Mouse (Mus musculus) thymus, postnatal 10 days (tissue): ENCODE results near the gene Zranb3.
A peak's percentile ranks its signal among the peaks of the same experiment; 100 is the strongest.
"Not testable (repeated sequence)": the region's sequence is repeated elsewhere in the genome, so short reads cannot be mapped to it uniquely, and the experiment has no call there.

Source experiments
- DNase-seq, 2 experiments: peaks; one replicate each; pipeline ENCODE4 v3.0.0; 2021; ENCODE audit warnings: low spot score in 2 of 2

The Zranb3 gene

GRCm38 (mm10) chr1:128102641-128103461 is at the start of gene Zranb3, which contains the start of gene R3hdm1:
Gene Zranb3, minus strand, starts transcription at chr1:128103047.
Gene R3hdm1, plus strand, starts transcription at chr1:128103301.
- DNase-seq: peak; percentile 96 to 99

GRCm38 (mm10) chr1:128141737-128142136 is 38.9 kb upstream of the Zranb3 start:
- no peak for DNase-seq

GRCm38 (mm10) chr1:128141039-128141438 is 38.2 kb upstream of the Zranb3 start:
- DNase-seq: peak in 1 of 2 experiments; percentile 11

GRCm38 (mm10) chr1:128136222-128136621 is 33.4 kb upstream of the Zranb3 start:
- not testable (repeated sequence) for DNase-seq

- DNase-seq: no peak
Measured at GRCm38 (mm10) chr1:128120913-128121627, 18.2 kb upstream of the Zranb3 start.

- no peak for DNase-seq
Measured at GRCm38 (mm10) chr1:128103520-128104088, 757 bp upstream of the Zranb3 start.

GRCm38 (mm10) chr1:128102251-128102640 is 601 bp downstream of the Zranb3 start:
- peak; percentile 50 to 60 for DNase-seq

GRCm38 (mm10) chr1:128098309-128098708 is 4.5 kb downstream of the Zranb3 start:
- no peak for DNase-seq

GRCm38 (mm10) chr1:128094686-128095085 is 8.2 kb downstream of the Zranb3 start:
- DNase-seq: no peak

GRCm38 (mm10) chr1:128082800-128083199 is 20.0 kb downstream of the Zranb3 start:
- no peak for DNase-seq

GRCm38 (mm10) chr1:128081873-128082272 is 21.0 kb downstream of the Zranb3 start:
- DNase-seq: no peak

GRCm38 (mm10) chr1:128080936-128081696 is 21.7 kb downstream of the Zranb3 start:
- DNase-seq: no peak

- no peak for DNase-seq
Measured at GRCm38 (mm10) chr1:128078646-128079045, 24.2 kb downstream of the Zranb3 start.

- DNase-seq: no peak
Measured at GRCm38 (mm10) chr1:128077788-128078187, 25.1 kb downstream of the Zranb3 start.

GRCm38 (mm10) chr1:128076791-128077479 is 25.9 kb downstream of the Zranb3 start:
- no peak for DNase-seq

GRCm38 (mm10) chr1:128073051-128073450 is 29.8 kb downstream of the Zranb3 start:
- no peak for DNase-seq

- no peak for DNase-seq
Measured at GRCm38 (mm10) chr1:128070003-128070402, 32.8 kb downstream of the Zranb3 start.

- DNase-seq: no peak
Measured at GRCm38 (mm10) chr1:128068945-128069397, 33.9 kb downstream of the Zranb3 start.

GRCm38 (mm10) chr1:128064716-128065115 is 38.1 kb downstream of the Zranb3 start:
- DNase-seq: no peak

- DNase-seq: no peak
Measured at GRCm38 (mm10) chr1:128062167-128062566, 40.7 kb downstream of the Zranb3 start.

- no peak for DNase-seq
Measured at GRCm38 (mm10) chr1:128061401-128061800, 41.4 kb downstream of the Zranb3 start.
